Mouse (Mus musculus): Measurements from ENCODE around the gene Lsamp. TPM values are rescaled to one million over a fixed set of nuclear protein-coding genes. Genes with fewer than 3 reads are reported as not detected.

The Lsamp gene
- polyA plus RNA-seq, 1 experiment, result not detected

GRCm38 (mm10) chr16:41125051-41125450 is 1140.9 kb downstream of the Lsamp start:
- TF ChIP-seq MYOD1 (IDR thresholded peaks at IDR 0.05; ENCODE audit: control insufficient read depth in 1 of 3, insufficient read length in 2 of 3, low read depth in 2 of 3), result no peak
- no peak for TF ChIP-seq TCF3 (IDR thresholded peaks at IDR 0.05; ENCODE audit: insufficient read length, low read depth)
- TF ChIP-seq MAX (IDR thresholded peaks at IDR 0.05; ENCODE audit: low read depth), result no peak
- no peak for TF ChIP-seq CEBPB (IDR thresholded peaks at IDR 0.05; ENCODE audit: insufficient read depth, poor library complexity, severe bottlenecking)
- TF ChIP-seq POLR2AphosphoS2 (IDR thresholded peaks at IDR 0.05; ENCODE audit: insufficient read length, low read depth), result no peak
- TF ChIP-seq POLR2A (IDR thresholded peaks at IDR 0.05; ENCODE audit: insufficient read length, low read depth), result no peak
- TF ChIP-seq SRF (IDR thresholded peaks at IDR 0.05; ENCODE audit: control insufficient read depth, insufficient read length, low read depth), result no peak
- TF ChIP-seq TCF12 (IDR thresholded peaks at IDR 0.05; ENCODE audit: insufficient read depth, poor library complexity, severe bottlenecking), result no peak
- TF ChIP-seq MYOG (IDR thresholded peaks at IDR 0.05; ENCODE audit: control insufficient read depth in 1 of 3, insufficient read depth in 1 of 3, insufficient read length in 2 of 3, low read depth in 2 of 3), result no peak
- TF ChIP-seq REST (IDR thresholded peaks at IDR 0.05; ENCODE audit: insufficient read depth, insufficient read length), result no peak
- TF ChIP-seq E2F4 (IDR thresholded peaks at IDR 0.05; ENCODE audit: insufficient read depth), result no peak
- no peak for TF ChIP-seq USF1 (IDR thresholded peaks at IDR 0.05; ENCODE audit: low read depth)
- Histone ChIP-seq H3K27me3 (ENCODE audit: control insufficient read depth, insufficient read depth, insufficient read length) (no peaks in the 10 kb centered on the region), H3K4me2 (ENCODE audit: low read depth) (no peak overlapping the region), H3K4me3 (no peak overlapping the region), H3ac (ENCODE audit: control insufficient read depth, insufficient read length) (no peak overlapping the region), H3K36me3 (ENCODE audit: control insufficient read depth, insufficient read depth) (no peaks in the 10 kb centered on the region), H3K79me2 (ENCODE audit: control insufficient read depth, insufficient read depth) (no peaks in the 10 kb centered on the region)

- H3K4me3 ChIP-seq, result no peak overlapping the region
- no peak overlapping the region for H3ac ChIP-seq (ENCODE audit: control insufficient read depth, insufficient read length)
- no peak overlapping the region for H3K4me2 ChIP-seq (ENCODE audit: low read depth)
- H3K79me2 ChIP-seq (ENCODE audit: control insufficient read depth, insufficient read depth), result no peaks in the 10 kb centered on the region
- H3K27me3 ChIP-seq (ENCODE audit: control insufficient read depth, insufficient read depth, insufficient read length), result no peaks in the 10 kb centered on the region
- TF ChIP-seq CEBPB (IDR thresholded peaks at IDR 0.05; ENCODE audit: insufficient read depth, poor library complexity, severe bottlenecking) (no peak), POLR2A (IDR thresholded peaks at IDR 0.05; ENCODE audit: insufficient read length, low read depth) (no peak), SRF (IDR thresholded peaks at IDR 0.05; ENCODE audit: control insufficient read depth, insufficient read length, low read depth) (no peak), E2F4 (IDR thresholded peaks at IDR 0.05; ENCODE audit: insufficient read depth) (no peak), REST (IDR thresholded peaks at IDR 0.05; ENCODE audit: insufficient read depth, insufficient read length) (no peak), TCF3 (IDR thresholded peaks at IDR 0.05; ENCODE audit: insufficient read length, low read depth) (no peak), MAX (IDR thresholded peaks at IDR 0.05; ENCODE audit: low read depth) (no peak), MYOD1 (IDR thresholded peaks at IDR 0.05; ENCODE audit: control insufficient read depth in 1 of 3, insufficient read length in 2 of 3, low read depth in 2 of 3) (no peak), USF1 (IDR thresholded peaks at IDR 0.05; ENCODE audit: low read depth) (no peak), TCF12 (IDR thresholded peaks at IDR 0.05; ENCODE audit: insufficient read depth, poor library complexity, severe bottlenecking) (no peak), POLR2AphosphoS2 (IDR thresholded peaks at IDR 0.05; ENCODE audit: insufficient read length, low read depth) (no peak), MYOG (IDR thresholded peaks at IDR 0.05; ENCODE audit: control insufficient read depth in 1 of 3, insufficient read depth in 1 of 3, insufficient read length in 2 of 3, low read depth in 2 of 3) (no peak)
- H3K36me3 ChIP-seq (ENCODE audit: control insufficient read depth, insufficient read depth), result no peaks in the 10 kb centered on the region
Measured at GRCm38 (mm10) chr16:41131053-41131452, 1146.9 kb downstream of the Lsamp start.

GRCm38 (mm10) chr16:41172839-41173238 is 1188.7 kb downstream of the Lsamp start:
- H3K27me3 ChIP-seq (ENCODE audit: control insufficient read depth, insufficient read depth, insufficient read length), result no peaks in the 10 kb centered on the region

GRCm38 (mm10) chr16:41179557-41179956 is 1195.4 kb downstream of the Lsamp start:
- TF ChIP-seq MYOD1 (IDR thresholded peaks at IDR 0.05; ENCODE audit: control insufficient read depth in 1 of 3, insufficient read length in 2 of 3, low read depth in 2 of 3) (no peak), SRF (IDR thresholded peaks at IDR 0.05; ENCODE audit: control insufficient read depth, insufficient read length, low read depth) (no peak), CEBPB (IDR thresholded peaks at IDR 0.05; ENCODE audit: insufficient read depth, poor library complexity, severe bottlenecking) (no peak), REST (IDR thresholded peaks at IDR 0.05; ENCODE audit: insufficient read depth, insufficient read length) (no peak), POLR2AphosphoS2 (IDR thresholded peaks at IDR 0.05; ENCODE audit: insufficient read length, low read depth) (no peak), E2F4 (IDR thresholded peaks at IDR 0.05; ENCODE audit: insufficient read depth) (no peak), TCF12 (IDR thresholded peaks at IDR 0.05; ENCODE audit: insufficient read depth, poor library complexity, severe bottlenecking) (no peak), TCF3 (IDR thresholded peaks at IDR 0.05; ENCODE audit: insufficient read length, low read depth) (no peak), MYOG (IDR thresholded peaks at IDR 0.05; ENCODE audit: control insufficient read depth in 1 of 3, insufficient read depth in 1 of 3, insufficient read length in 2 of 3, low read depth in 2 of 3) (no peak), USF1 (IDR thresholded peaks at IDR 0.05; ENCODE audit: low read depth) (no peak), POLR2A (IDR thresholded peaks at IDR 0.05; ENCODE audit: insufficient read length, low read depth) (no peak)

More at GRCm38 (mm10) chr16:41172839-41173238, 1188.7 kb downstream of the Lsamp start:
- no peaks in the 10 kb centered on the region for H3K36me3 ChIP-seq (ENCODE audit: control insufficient read depth, insufficient read depth)
- H3K79me2 ChIP-seq (ENCODE audit: control insufficient read depth, insufficient read depth), result no peaks in the 10 kb centered on the region
- H3K4me3 ChIP-seq, result no peak overlapping the region
- no peak overlapping the region for H3K4me2 ChIP-seq (ENCODE audit: low read depth)
- TF ChIP-seq SRF (IDR thresholded peaks at IDR 0.05; ENCODE audit: control insufficient read depth, insufficient read length, low read depth), result no peak
- TF ChIP-seq MYOD1 (IDR thresholded peaks at IDR 0.05; ENCODE audit: control insufficient read depth in 1 of 3, insufficient read length in 2 of 3, low read depth in 2 of 3), result no peak
- no peak for TF ChIP-seq POLR2AphosphoS2 (IDR thresholded peaks at IDR 0.05; ENCODE audit: insufficient read length, low read depth)
- no peak for TF ChIP-seq POLR2A (IDR thresholded peaks at IDR 0.05; ENCODE audit: insufficient read length, low read depth)
- TF ChIP-seq TCF12 (IDR thresholded peaks at IDR 0.05; ENCODE audit: insufficient read depth, poor library complexity, severe bottlenecking), result no peak
- no peak for TF ChIP-seq MYOG (IDR thresholded peaks at IDR 0.05; ENCODE audit: control insufficient read depth in 1 of 3, insufficient read depth in 1 of 3, insufficient read length in 2 of 3, low read depth in 2 of 3)
- TF ChIP-seq TCF3 (IDR thresholded peaks at IDR 0.05; ENCODE audit: insufficient read length, low read depth), result no peak
- no peak for TF ChIP-seq REST (IDR thresholded peaks at IDR 0.05; ENCODE audit: insufficient read depth, insufficient read length)
- H3ac ChIP-seq (ENCODE audit: control insufficient read depth, insufficient read length), result no peak overlapping the region

More at GRCm38 (mm10) chr16:41179557-41179956, 1195.4 kb downstream of the Lsamp start:
- H3ac ChIP-seq (ENCODE audit: control insufficient read depth, insufficient read length), result no peak overlapping the region
- H3K36me3 ChIP-seq (ENCODE audit: control insufficient read depth, insufficient read depth), result no peaks in the 10 kb centered on the region
- no peaks in the 10 kb centered on the region for H3K27me3 ChIP-seq (ENCODE audit: control insufficient read depth, insufficient read depth, insufficient read length)
- no peak overlapping the region for H3K4me3 ChIP-seq
- H3K4me2 ChIP-seq (ENCODE audit: low read depth), result no peak overlapping the region
- no peaks in the 10 kb centered on the region for H3K79me2 ChIP-seq (ENCODE audit: control insufficient read depth, insufficient read depth)
